Mouse (Mus musculus) macrophage (primary cell): Measurements from ENCODE around the gene Prpf6. TPM values are rescaled to one million over a fixed set of nuclear protein-coding genes. Genes with fewer than 3 reads are reported as not detected.

ENCODE experiments used
- H3K27ac ChIP-seq: fragments of 350-480 bp; formaldehyde crosslinking; 2 replicates; pipeline ENCODE4 v1.9.0; 2021
- H3K36me3 ChIP-seq: fragments of 350-480 bp; formaldehyde crosslinking; 2 replicates; pipeline ENCODE4 v1.9.0; 2021; ENCODE audit errors: inconsistent target
- H3K4me3 ChIP-seq: fragments of 350-480 bp; formaldehyde crosslinking; 2 replicates; pipeline ENCODE4 v1.9.0; 2021; ENCODE audit errors: inconsistent target
- H3K79me2 ChIP-seq: fragments of 350-480 bp; formaldehyde crosslinking; 2 replicates; pipeline ENCODE4 v1.9.0; 2021; ENCODE audit errors: inconsistent target
- WGBS: methylation state at CpG from one replicate; pipeline ENCODE4 v1.1.7; 2026; ENCODE audit warnings: inconsistent platforms; ENCODE audit not compliant: missing documents; 5-methylcytosine and 5-hydroxymethylcytosine counted together
- polyA plus RNA-seq: library from polyadenylated mRNA; stranded (reverse); fragments of 250-400 nt; gene quantifications from 3 replicates; pipeline ENCODE4 v1.2.4, GENCODE M21; 2018; ENCODE audit warnings: inconsistent platforms

Prpf6 gene
- polyA plus RNA-seq, 1 experiment from 2014 or later: 55.4 TPM

- Histone ChIP-seq H3K79me2 (no peaks in the 10 kb centered on the region), H3K4me3 (no peak overlapping the region), H3K27ac (no peak overlapping the region), H3K36me3 (no peaks in the 10 kb centered on the region)
- WGBS: 78% methylated on average over 7 of the region's 7 CpGs
Measured at GRCm38 (mm10) chr2:181671984-181672383, 80.3 kb downstream of the Prpf6 start.

- H3K36me3 ChIP-seq: no peaks in the 10 kb centered on the region
- WGBS: 100% methylated on average over 1 of the region's 1 CpGs
- no peak overlapping the region for H3K4me3 ChIP-seq
- no peak overlapping the region for H3K27ac ChIP-seq
- H3K79me2 ChIP-seq: no peaks in the 10 kb centered on the region
Measured at GRCm38 (mm10) chr2:181673501-181673900, 81.8 kb downstream of the Prpf6 start.

- H3K27ac ChIP-seq: no peak overlapping the region
- no peaks in the 10 kb centered on the region for H3K79me2 ChIP-seq
- no peak overlapping the region for H3K4me3 ChIP-seq
- no peaks in the 10 kb centered on the region for H3K36me3 ChIP-seq
- 86% methylated on average over 4 of the region's 4 CpGs for WGBS
Measured at GRCm38 (mm10) chr2:181674934-181675333, 83.3 kb downstream of the Prpf6 start.

- 1% methylated on average over 14 of the region's 14 CpGs for WGBS
- Histone ChIP-seq H3K36me3 (no peaks in the 10 kb centered on the region), H3K4me3 (peak overlapping the region; percentile 9; the same call in 1 of the 2 replicates), H3K79me2 (no peaks in the 10 kb centered on the region), H3K27ac (no peak overlapping the region)
Measured at GRCm38 (mm10) chr2:181675454-181675853, 83.8 kb downstream of the Prpf6 start.

GRCm38 (mm10) chr2:181676424-181676823 lies 84.8 kb downstream of the Prpf6 start:
- 44% methylated on average over 2 of the region's 2 CpGs for WGBS

GRCm38 (mm10) chr2:181677096-181677754 lies 85.6 kb downstream of the Prpf6 start:
- no peak overlapping the region for H3K27ac ChIP-seq

More at GRCm38 (mm10) chr2:181676424-181676823, 84.8 kb downstream of the Prpf6 start:
- no peak overlapping the region for H3K27ac ChIP-seq
- H3K79me2 ChIP-seq: no peaks in the 10 kb centered on the region
- no peak overlapping the region for H3K4me3 ChIP-seq
- no peaks in the 10 kb centered on the region for H3K36me3 ChIP-seq

GRCm38 (mm10) chr2:181677755-181678098 lies 86.1 kb downstream of the Prpf6 start:
- Histone ChIP-seq H3K36me3 (no peaks in the 10 kb centered on the region), H3K27ac (no peak overlapping the region), H3K79me2 (no peaks in the 10 kb centered on the region), H3K4me3 (no peak overlapping the region)
- WGBS: 69% methylated on average over 3 of the region's 3 CpGs

More at GRCm38 (mm10) chr2:181677096-181677754, 85.6 kb downstream of the Prpf6 start:
- WGBS: 90% methylated on average over 5 of the region's 5 CpGs
- Histone ChIP-seq H3K36me3 (no peaks in the 10 kb centered on the region), H3K4me3 (no peak overlapping the region), H3K79me2 (no peaks in the 10 kb centered on the region)

GRCm38 (mm10) chr2:181678780-181679179 lies 87.1 kb downstream of the Prpf6 start:
- no peaks in the 10 kb centered on the region for H3K36me3 ChIP-seq
- no peaks in the 10 kb centered on the region for H3K79me2 ChIP-seq
- H3K4me3 ChIP-seq: no peak overlapping the region
- no peak overlapping the region for H3K27ac ChIP-seq
- 44% methylated on average over 1 of the region's 1 CpGs for WGBS

- 2% methylated on average over 45 of the region's 69 CpGs for WGBS
Measured at GRCm38 (mm10) chr2:181679951-181680715, 88.5 kb downstream of the Prpf6 start, which contains the start of gene Tcea2. Gene Tcea2 (plus strand): TSS chr2:181680310.

GRCm38 (mm10) chr2:181680716-181681117 lies 89.0 kb downstream of the Prpf6 start:
- Histone ChIP-seq H3K4me3 (peak overlapping the region; percentile 49), H3K27ac (no peak overlapping the region)
- 12% methylated on average over 7 of the region's 7 CpGs for WGBS

More at GRCm38 (mm10) chr2:181679951-181680715, 88.5 kb downstream of the Prpf6 start, which contains the start of gene Tcea2:
- no peaks in the 10 kb centered on the region for H3K79me2 ChIP-seq
- peak within 1 kb of the TSS; percentile 49 for H3K4me3 ChIP-seq
- peak within 1 kb of the TSS; percentile 40 for H3K27ac ChIP-seq
- no peaks in the 10 kb centered on the region for H3K36me3 ChIP-seq

GRCm38 (mm10) chr2:181681978-181682377 lies 90.3 kb downstream of the Prpf6 start:
- H3K79me2 ChIP-seq: no peaks in the 10 kb centered on the region
- peaks cover 6% of the 10 kb centered on the region; the same call in 1 of the 2 replicates for H3K36me3 ChIP-seq
- H3K27ac ChIP-seq: no peak overlapping the region
- no peak overlapping the region for H3K4me3 ChIP-seq
- 92% methylated on average over 1 of the region's 1 CpGs for WGBS

More at GRCm38 (mm10) chr2:181680716-181681117, 89.0 kb downstream of the Prpf6 start:
- Histone ChIP-seq H3K36me3 (no peaks in the 10 kb centered on the region), H3K79me2 (no peaks in the 10 kb centered on the region)

GRCm38 (mm10) chr2:181683381-181683780 lies 91.7 kb downstream of the Prpf6 start:
- Histone ChIP-seq H3K36me3 (peaks cover 17% of the 10 kb centered on the region; the same call in 1 of the 2 replicates), H3K79me2 (no peaks in the 10 kb centered on the region), H3K4me3 (no peak overlapping the region), H3K27ac (no peak overlapping the region)
- WGBS: 93% methylated on average over 4 of the region's 4 CpGs

- 92% methylated on average over 1 of the region's 1 CpGs for WGBS
- peaks cover 10% of the 10 kb centered on the region for H3K79me2 ChIP-seq
- no peak overlapping the region for H3K4me3 ChIP-seq
- H3K36me3 ChIP-seq: peaks cover 27% of the 10 kb centered on the region; the same call in 1 of the 2 replicates
- no peak overlapping the region for H3K27ac ChIP-seq
Measured at GRCm38 (mm10) chr2:181684713-181685112, 93.0 kb downstream of the Prpf6 start.

GRCm38 (mm10) chr2:181685686-181686085 lies 94.0 kb downstream of the Prpf6 start:
- Histone ChIP-seq H3K4me3 (no peak overlapping the region), H3K79me2 (peaks cover 20% of the 10 kb centered on the region), H3K36me3 (peaks cover 34% of the 10 kb centered on the region; the same call in 1 of the 2 replicates), H3K27ac (no peak overlapping the region)
- WGBS: 94% methylated on average over 4 of the region's 4 CpGs

- WGBS: 97% methylated on average over 7 of the region's 8 CpGs
- Histone ChIP-seq H3K36me3 (peaks cover 36% of the 10 kb centered on the region; the same call in 1 of the 2 replicates), H3K4me3 (no peak overlapping the region), H3K79me2 (peaks cover 39% of the 10 kb centered on the region), H3K27ac (no peak overlapping the region)
Measured at GRCm38 (mm10) chr2:181687586-181687985, 95.9 kb downstream of the Prpf6 start.
